Mouse (Mus musculus) intestine, embryonic 15.5 days (tissue): Measurements from ENCODE around the gene Srrd. TPM values are rescaled to one million over a fixed set of nuclear protein-coding genes. Genes with fewer than 3 reads are reported as not detected.
"Not testable (repeated sequence)": the region's sequence is repeated elsewhere in the genome, so short reads cannot be mapped to it uniquely, and the experiment has no call there.

ENCODE experiments used
- ATAC-seq: fragments of 200-750 bp; cut with Nextera tagmentation; 2 replicates; pipeline ENCODE4 v1.8.0; 2017; ENCODE audit warnings: moderate TSS enrichment, moderate library complexity
- H3K27ac ChIP-seq: fragments of 300-500 bp; sonication (generic); 2 replicates; pipeline ENCODE4 v1.5.1; 2015; ENCODE audit warnings: mild to moderate bottlenecking, inconsistent platforms
- H3K27me3 ChIP-seq: fragments of 300-500 bp; sonication (generic); replicated peaks from 2 replicates; pipeline ENCODE4 v1.6.1; 2015; ENCODE audit warnings: inconsistent platforms
- H3K36me3 ChIP-seq: fragments of 300-500 bp; sonication (generic); 2 replicates; pipeline ENCODE4 v1.6.1; 2015; ENCODE audit warnings: inconsistent platforms
- H3K4me1 ChIP-seq: fragments of 300-500 bp; sonication (generic); replicated peaks from 2 replicates; pipeline ENCODE4 v1.6.1; 2015; ENCODE audit warnings: inconsistent platforms
- H3K4me2 ChIP-seq: fragments of 300-500 bp; sonication (generic); replicated peaks from 2 replicates; pipeline ENCODE4 v1.6.1; 2015; ENCODE audit warnings: mild to moderate bottlenecking, inconsistent platforms
- H3K4me3 ChIP-seq: fragments of 300-500 bp; sonication (generic); replicated peaks from 2 replicates; pipeline ENCODE4 v1.5.1; 2015; ENCODE audit warnings: inconsistent platforms
- H3K9ac ChIP-seq: fragments of 300-500 bp; sonication (generic); 2 replicates; pipeline ENCODE4 v1.6.1; 2015; ENCODE audit warnings: inconsistent platforms
- H3K9me3 ChIP-seq: fragments of 300-500 bp; sonication (generic); 2 replicates; pipeline ENCODE4 v1.6.1; 2016; ENCODE audit warnings: inconsistent platforms
- WGBS: fragments of 180-500 bp; shearing (Covaris S2); methylation state at CpG from one replicate; pipeline ENCODE4 v1.1.7; 2015; 5-methylcytosine and 5-hydroxymethylcytosine counted together
- polyA plus RNA-seq: library from polyadenylated mRNA; unstranded; fragments of >200 nt; fragmentation: Nextera tagmentation; extraction: Ambion mirVana; gene quantifications from 2 replicates; pipeline ENCODE4 v1.2.1, GENCODE M21; 2015

Srrd gene
- polyA plus RNA-seq, 1 experiment from 2014 or later, result 32.2 TPM

GRCm38 (mm10) chr5:112325546-112326445, 17.0 kb downstream of the Srrd start, which contains the start of gene Tfip11:
TSS of gene Tfip11 (plus strand) at chr5:112326358.
- WGBS, result 7% methylated on average over 48 of the region's 48 CpGs
- Histone ChIP-seq H3K9ac (peak within 1 kb of the TSS; percentile 75), H3K27ac (peak within 1 kb of the TSS; percentile 83), H3K4me1 (peaks cover 10% of the 10 kb centered on the region), H3K27me3 (no peaks in the 10 kb centered on the region), H3K9me3 (no peaks in the 10 kb centered on the region), H3K4me3 (peak within 1 kb of the TSS; percentile 92), H3K4me2 (peak within 1 kb of the TSS; percentile 60), H3K36me3 (peaks cover 17% of the 10 kb centered on the region)
- peak; percentile 79 for ATAC-seq

GRCm38 (mm10) chr5:112324637-112325545, 17.9 kb downstream of the Srrd start:
- no peaks in the 10 kb centered on the region for H3K9me3 ChIP-seq
- ATAC-seq, result peak; percentile 81
- H3K27ac ChIP-seq, result peak overlapping the region; percentile 83
- H3K36me3 ChIP-seq, result peaks cover 10% of the 10 kb centered on the region
- peak overlapping the region; percentile 60 for H3K4me2 ChIP-seq
- WGBS, result 12% methylated on average over 24 of the region's 24 CpGs
- peak overlapping the region; percentile 92 for H3K4me3 ChIP-seq
- no peaks in the 10 kb centered on the region for H3K27me3 ChIP-seq
- H3K4me1 ChIP-seq, result peaks cover 10% of the 10 kb centered on the region
- H3K9ac ChIP-seq, result no peak overlapping the region

GRCm38 (mm10) chr5:112323246-112323645, 19.6 kb downstream of the Srrd start:
- no peak overlapping the region for H3K4me3 ChIP-seq
- no peaks in the 10 kb centered on the region for H3K9me3 ChIP-seq
- no peak overlapping the region for H3K9ac ChIP-seq
- no peaks in the 10 kb centered on the region for H3K27me3 ChIP-seq
- H3K27ac ChIP-seq, result no peak overlapping the region
- H3K4me2 ChIP-seq, result no peak overlapping the region
- 87% methylated on average over 6 of the region's 6 CpGs for WGBS
- ATAC-seq, result no peak
- H3K36me3 ChIP-seq, result 0 out of 2 replicates have a peak, but pooled peaks cover 5% of the 10 kb centered on the region
- H3K4me1 ChIP-seq, result peaks cover 10% of the 10 kb centered on the region

GRCm38 (mm10) chr5:112321376-112321775, 21.5 kb downstream of the Srrd start:
- Histone ChIP-seq H3K27me3 (no peaks in the 10 kb centered on the region), H3K36me3 (no peaks in the 10 kb centered on the region), H3K4me2 (no peak overlapping the region), H3K27ac (no peak overlapping the region), H3K4me1 (0 out of 2 replicates have a peak, but pooled peaks cover 5% of the 10 kb centered on the region), H3K9me3 (no peaks in the 10 kb centered on the region), H3K9ac (no peak overlapping the region), H3K4me3 (no peak overlapping the region)
- no peak for ATAC-seq
- 75% methylated on average over 4 of the region's 4 CpGs for WGBS

- no peaks in the 10 kb centered on the region for H3K27me3 ChIP-seq
- no peak overlapping the region for H3K9ac ChIP-seq
- H3K4me3 ChIP-seq, result no peak overlapping the region
- H3K36me3 ChIP-seq, result no peaks in the 10 kb centered on the region
- no peak overlapping the region for H3K27ac ChIP-seq
- no peaks in the 10 kb centered on the region for H3K9me3 ChIP-seq
- no peak for ATAC-seq
- H3K4me2 ChIP-seq, result no peak overlapping the region
- 0 out of 2 replicates have a peak, but pooled peaks cover 5% of the 10 kb centered on the region for H3K4me1 ChIP-seq
- 73% methylated on average over 6 of the region's 6 CpGs for WGBS
These were observed 21.9 kb downstream of the Srrd start for GRCm38 (mm10) chr5:112320936-112321335.

- Histone ChIP-seq H3K27ac (no peak overlapping the region), H3K4me1 (0 out of 2 replicates have a peak, but pooled peaks cover 3% of the 10 kb centered on the region), H3K9me3 (no peaks in the 10 kb centered on the region), H3K9ac (no peak overlapping the region), H3K36me3 (0 out of 2 replicates have a peak, but pooled peaks cover 3% of the 10 kb centered on the region), H3K4me2 (no peak overlapping the region), H3K27me3 (no peaks in the 10 kb centered on the region), H3K4me3 (no peak overlapping the region)
- 81% methylated on average over 5 of the region's 5 CpGs for WGBS
- no peak for ATAC-seq
These were observed 22.5 kb downstream of the Srrd start for GRCm38 (mm10) chr5:112320379-112320778.

- not testable (repeated sequence) for H3K36me3 ChIP-seq, H3K27ac ChIP-seq, H3K9me3 ChIP-seq, H3K4me3 ChIP-seq, H3K9ac ChIP-seq, H3K27me3 ChIP-seq, H3K4me1 ChIP-seq, H3K4me2 ChIP-seq
- ATAC-seq, result peak; percentile 71
- 60% methylated on average over 2 of the region's 2 CpGs for WGBS
These were observed 23.5 kb downstream of the Srrd start for GRCm38 (mm10) chr5:112319343-112319742.

GRCm38 (mm10) chr5:112317328-112317727, 25.5 kb downstream of the Srrd start:
- ATAC-seq, result no peak
- WGBS, result 47% methylated on average over 5 of the region's 5 CpGs
- Histone ChIP-seq H3K4me3 (no peak overlapping the region), H3K27ac (no peak overlapping the region), H3K9ac (no peak overlapping the region), H3K9me3 (no peaks in the 10 kb centered on the region), H3K4me2 (no peak overlapping the region), H3K27me3 (no peaks in the 10 kb centered on the region), H3K4me1 (no peaks in the 10 kb centered on the region), H3K36me3 (0 out of 2 replicates have a peak, but pooled peaks cover 3% of the 10 kb centered on the region)

- no peak for ATAC-seq
- no peak overlapping the region for H3K4me2 ChIP-seq
- H3K36me3 ChIP-seq, result 0 out of 2 replicates have a peak, but pooled peaks cover 3% of the 10 kb centered on the region
- H3K27me3 ChIP-seq, result no peaks in the 10 kb centered on the region
- H3K9me3 ChIP-seq, result no peaks in the 10 kb centered on the region
- H3K4me3 ChIP-seq, result no peak overlapping the region
- H3K4me1 ChIP-seq, result no peaks in the 10 kb centered on the region
- H3K9ac ChIP-seq, result no peak overlapping the region
- H3K27ac ChIP-seq, result no peak overlapping the region
- 84% methylated on average over 5 of the region's 5 CpGs for WGBS
These were observed 26.4 kb downstream of the Srrd start for GRCm38 (mm10) chr5:112316468-112316867.

- Histone ChIP-seq H3K36me3 (peaks cover 9% of the 10 kb centered on the region; the same call in 1 of the 2 replicates), H3K4me1 (no peaks in the 10 kb centered on the region), H3K4me3 (no peak overlapping the region), H3K27ac (no peak overlapping the region), H3K4me2 (no peak overlapping the region), H3K27me3 (no peaks in the 10 kb centered on the region), H3K9ac (no peak overlapping the region), H3K9me3 (no peaks in the 10 kb centered on the region)
- no peak for ATAC-seq
- WGBS, result 76% methylated on average over 11 of the region's 11 CpGs
These were observed 29.5 kb downstream of the Srrd start for GRCm38 (mm10) chr5:112313222-112313885.

GRCm38 (mm10) chr5:112305842-112306241, 37.0 kb downstream of the Srrd start:
- peaks cover 11% of the 10 kb centered on the region; the same call in 1 of the 2 replicates for H3K4me1 ChIP-seq
- no peak overlapping the region for H3K4me2 ChIP-seq
- no peaks in the 10 kb centered on the region for H3K9me3 ChIP-seq
- no peak overlapping the region for H3K27ac ChIP-seq
- H3K27me3 ChIP-seq, result no peaks in the 10 kb centered on the region
- no peak for ATAC-seq
- H3K36me3 ChIP-seq, result peaks cover 11% of the 10 kb centered on the region
- WGBS, result 88% methylated on average over 5 of the region's 5 CpGs
- H3K9ac ChIP-seq, result no peak overlapping the region
- no peak overlapping the region for H3K4me3 ChIP-seq
